Mouse (Mus musculus): ENCODE measurements around the gene Cct3. TPM values are rescaled to one million over a fixed set of nuclear protein-coding genes. Genes with fewer than 3 reads are reported as not detected.
"Not testable (repeated sequence)": the region's sequence is repeated elsewhere in the genome, so short reads cannot be mapped to it uniquely, and the experiment has no call there.

The Cct3 gene
- total RNA-seq, 2 experiments from 2014 or later = 184 to 197 TPM

- not testable (repeated sequence) for DNase-seq
These were observed 8.7 kb upstream of the Cct3 start for GRCm38 (mm10) chr3:88288133-88288713.

GRCm38 (mm10) chr3:88291970-88292369, 4.9 kb upstream of the Cct3 start:
- DNase-seq = peak in 1 of 2 experiments; percentile 17

- not testable (repeated sequence) for DNase-seq
These were observed 1.6 kb upstream of the Cct3 start for GRCm38 (mm10) chr3:88295272-88295671.

GRCm38 (mm10) chr3:88296110-88296560, 781 bp upstream of the Cct3 start:
- DNase-seq = no peak

- peak in 1 of 2 experiments; percentile 20 for DNase-seq
These were observed 470 bp downstream of the Cct3 start for GRCm38 (mm10) chr3:88297321-88297851.

- no peak for DNase-seq
These were observed 2.3 kb downstream of the Cct3 start for GRCm38 (mm10) chr3:88299172-88299571.

- DNase-seq = peak; percentile 81 to 85
These were observed 28.1 kb downstream of the Cct3 start, which contains the start of gene Glmp for GRCm38 (mm10) chr3:88324951-88325405. Glmp (plus strand) TSS chr3:88325023.

- DNase-seq = no peak
These were observed 32.0 kb downstream of the Cct3 start for GRCm38 (mm10) chr3:88328956-88329355.

GRCm38 (mm10) chr3:88331282-88331681, 34.4 kb downstream of the Cct3 start:
- DNase-seq = peak; percentile 35 to 59

GRCm38 (mm10) chr3:88334029-88334658, 37.2 kb downstream of the Cct3 start:
- DNase-seq = no peak

GRCm38 (mm10) chr3:88334902-88335435, 38.1 kb downstream of the Cct3 start:
- no peak for DNase-seq

GRCm38 (mm10) chr3:88335436-88336053, 38.6 kb downstream of the Cct3 start:
- peak in 1 of 2 experiments; percentile 58 for DNase-seq

GRCm38 (mm10) chr3:88336058-88337013, 39.4 kb downstream of the Cct3 start, which contains the start of the genes Tmem79 and Smg5:
Tmem79 (minus strand) TSS chr3:88336148.
Smg5 (plus strand) TSS chr3:88336260.
- peak; percentile 98 for DNase-seq

GRCm38 (mm10) chr3:88337367-88338020, 40.6 kb downstream of the Cct3 start:
- DNase-seq = no peak

GRCm38 (mm10) chr3:88338316-88338715, 41.4 kb downstream of the Cct3 start:
- no peak for DNase-seq

- no peak for DNase-seq
These were observed 42.1 kb downstream of the Cct3 start for GRCm38 (mm10) chr3:88339006-88339405.

GRCm38 (mm10) chr3:88350732-88351131, 53.8 kb downstream of the Cct3 start:
- DNase-seq = no peak

GRCm38 (mm10) chr3:88352907-88353306, 56.0 kb downstream of the Cct3 start:
- no peak for DNase-seq

GRCm38 (mm10) chr3:88354396-88355165, 57.7 kb downstream of the Cct3 start:
- no peak for DNase-seq

- no peak for DNase-seq
These were observed 62.7 kb downstream of the Cct3 start for GRCm38 (mm10) chr3:88359584-88359983.

Data from heart, adult 18-20 months (tissue).